Mouse (Mus musculus): Measurements from ENCODE around the gene Mgarp. TPM values are rescaled to one million over a fixed set of nuclear protein-coding genes. Genes with fewer than 3 reads are reported as not detected.

Mgarp gene
- total and polyA plus RNA-seq, 3 experiments = 0.65 to 5.2 TPM; not detected in 1

DNA sequence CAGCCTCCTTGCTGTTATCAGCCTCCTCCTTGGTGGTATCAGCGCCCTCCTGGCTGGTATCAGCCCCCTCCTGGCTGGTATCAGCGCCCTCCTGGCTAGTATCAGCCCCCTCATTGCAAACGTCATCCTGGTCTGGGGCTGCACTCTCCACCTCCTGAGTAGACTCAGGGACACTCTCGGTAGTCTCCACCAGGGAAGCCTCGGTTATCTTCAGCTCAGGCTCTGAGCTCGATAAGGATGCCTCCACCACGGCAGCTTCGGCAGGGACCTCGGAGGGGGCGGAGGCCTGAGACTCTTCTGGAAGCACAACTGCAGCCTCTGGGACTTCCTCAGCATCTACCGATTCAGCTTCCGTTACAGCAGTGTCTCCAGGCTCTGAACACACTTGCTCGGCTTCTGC, 7.6 kb downstream of the Mgarp start:
- H3K9me3 ChIP-seq (replicated peaks; ENCODE audit: insufficient read depth, low read length) = no peaks in the 10 kb centered on the region
- peaks cover 3 to 11% of the 10 kb centered on the region in 2 experiments; a peak in 3 of 4 replicates for H3K4me1 ChIP-seq (ENCODE audit: control insufficient read depth in 1 of 2, insufficient read depth in 2 of 2, low read length in 2 of 2)
- H3K9ac ChIP-seq (ENCODE audit: control insufficient read depth, low read depth, low read length, poor library complexity, severe bottlenecking) = peak overlapping the region; percentile 21; the same call in 1 of the 2 replicates
- peaks cover 0 to 10% of the 10 kb centered on the region in 2 experiments; a peak in 2 of 4 replicates for H3K36me3 ChIP-seq (ENCODE audit: control insufficient read depth in 1 of 2, insufficient read depth in 2 of 2, low read length in 2 of 2)
- no peaks in the 10 kb centered on the region for H3K79me2 ChIP-seq (ENCODE audit: control insufficient read depth, insufficient read depth, low read length, poor library complexity)
- H3K27ac ChIP-seq (ENCODE audit: control insufficient read depth, low read depth, low read length) = no peak overlapping the region
- no peaks in the 10 kb centered on the region for H3K27me3 ChIP-seq (ENCODE audit: control insufficient read depth in 1 of 2, insufficient read depth in 2 of 2, low read length in 2 of 2)
- H3K4me3 ChIP-seq (ENCODE audit: control insufficient read depth in 1 of 2, insufficient read depth in 1 of 2, low read depth in 2 of 2, low read length in 2 of 2) = peak overlapping the region; percentile 39 to 58
- peak; percentile 85 for DNase-seq (ENCODE audit: low read depth, low spot score)
- TF ChIP-seq ZC3H11A (IDR thresholded peaks at IDR 0.05; ENCODE audit: low read depth, low read length) = no peak
- no peak for TF ChIP-seq MAX (IDR thresholded peaks at IDR 0.05; ENCODE audit: low read length)
- no peak for TF ChIP-seq ZNF384 (IDR thresholded peaks at IDR 0.05; ENCODE audit: low read depth, low read length)
- no peak for TF ChIP-seq JUND (IDR thresholded peaks at IDR 0.05; ENCODE audit: low read depth, low read length)
- TF ChIP-seq USF2 (IDR thresholded peaks at IDR 0.05; ENCODE audit: borderline replicate concordance in 1 of 2, insufficient read depth in 1 of 2, low read depth in 1 of 2, low read length in 2 of 2) = no peak
- TF ChIP-seq UBTF (IDR thresholded peaks at IDR 0.05; ENCODE audit: borderline replicate concordance, insufficient read depth, low read depth, low read length) = peak; percentile 81; the same call in 1 of the 2 replicates
- TF ChIP-seq ETS1 (IDR thresholded peaks at IDR 0.05; ENCODE audit: low read depth, low read length) = 0 out of 2 replicates have a peak, but pooled peaks have one; percentile 31
- TF ChIP-seq POLR2AphosphoS5 (IDR thresholded peaks at IDR 0.05; ENCODE audit: borderline replicate concordance, low read depth, low read length) = no peak
- TF ChIP-seq MAFK (IDR thresholded peaks at IDR 0.05; ENCODE audit: borderline replicate concordance, low read depth, low read length) = no peak
- TF ChIP-seq CHD2 (IDR thresholded peaks at IDR 0.05; ENCODE audit: low read length) = no peak
- no peak for TF ChIP-seq ZMIZ1 (IDR thresholded peaks at IDR 0.05; ENCODE audit: low read depth, low read length)
- peak; percentile 59 for TF ChIP-seq TAL1 (IDR thresholded peaks at IDR 0.05; ENCODE audit: low read length)
- TF ChIP-seq NRF1 (IDR thresholded peaks at IDR 0.05; ENCODE audit: insufficient read depth, low read depth, low read length, poor library complexity, severe bottlenecking) = no peak
- TF ChIP-seq POLR2AphosphoS2 (IDR thresholded peaks at IDR 0.05; ENCODE audit: low read length) = no peak
- TF ChIP-seq RCOR1 (IDR thresholded peaks at IDR 0.05; ENCODE audit: low read depth, low read length) = no peak; the same call in none of the 2 replicates
- 0 out of 2 replicates have a peak, but pooled peaks have one; percentile 10 for TF ChIP-seq ELF1 (IDR thresholded peaks at IDR 0.05; ENCODE audit: low read depth, low read length)
- TF ChIP-seq EP300 (IDR thresholded peaks at IDR 0.05; ENCODE audit: low read depth in 1 of 2, low read length in 2 of 2) = peak; percentile 31 to 82; a peak in 2 of 4 replicates
- peak; percentile 80 for TF ChIP-seq TCF12 (IDR thresholded peaks at IDR 0.05; ENCODE audit: low read depth, low read length)
- no peak for TF ChIP-seq HCFC1 (IDR thresholded peaks at IDR 0.05; ENCODE audit: low read depth, low read length)
- TF ChIP-seq CHD1 (IDR thresholded peaks at IDR 0.05; ENCODE audit: low read depth, low read length) = no peak
- TF ChIP-seq SIN3A (IDR thresholded peaks at IDR 0.05; ENCODE audit: low read length) = no peak
- TF ChIP-seq CTCF (IDR thresholded peaks at IDR 0.05 in 2 of 3, conservative IDR thresholded peaks at IDR 0.05 in 1 of 3; ENCODE audit: control insufficient read depth in 1 of 3, insufficient read depth in 1 of 3, low read depth in 2 of 3, low read length in 3 of 3, poor library complexity in 1 of 3, severe bottlenecking in 1 of 3) = no peak
- TF ChIP-seq RAD21 (IDR thresholded peaks at IDR 0.05; ENCODE audit: low read depth, low read length) = no peak
- TF ChIP-seq ZKSCAN1 (IDR thresholded peaks at IDR 0.05; ENCODE audit: low read depth, low read length) = no peak
- TF ChIP-seq MEF2A (IDR thresholded peaks at IDR 0.05; ENCODE audit: extremely low read depth, insufficient replicate concordance, low read depth, low read length, poor library complexity, severe bottlenecking) = no peak
- TF ChIP-seq E2F4 (IDR thresholded peaks at IDR 0.05; ENCODE audit: borderline replicate concordance, low read depth, low read length) = no peak
- no peak for TF ChIP-seq MYC (IDR thresholded peaks at IDR 0.05; ENCODE audit: low read depth, low read length)
- no peak for TF ChIP-seq NELFE (IDR thresholded peaks at IDR 0.05; ENCODE audit: low read depth, low read length)
- no peak for TF ChIP-seq MAZ (IDR thresholded peaks at IDR 0.05; ENCODE audit: low read depth, low read length)
- TF ChIP-seq USF1 (IDR thresholded peaks at IDR 0.05; ENCODE audit: low read depth, low read length) = no peak
- TF ChIP-seq SMC3 (IDR thresholded peaks at IDR 0.05; ENCODE audit: low read depth, low read length) = no peak
- TF ChIP-seq TBP (IDR thresholded peaks at IDR 0.05; ENCODE audit: low read depth, low read length) = peak; percentile 91
- no peak for TF ChIP-seq KAT2A (conservative IDR thresholded peaks at IDR 0.05; ENCODE audit: low read depth, low read length)
- no peak for TF ChIP-seq GABPA (IDR thresholded peaks at IDR 0.05; ENCODE audit: low read depth, low read length)
- TF ChIP-seq BHLHE40 (IDR thresholded peaks at IDR 0.05; ENCODE audit: borderline replicate concordance, low read depth, low read length) = no peak
- no peak for TF ChIP-seq MXI1 (IDR thresholded peaks at IDR 0.05; ENCODE audit: low read depth, low read length)
- TF ChIP-seq MYB (IDR thresholded peaks at IDR 0.05; ENCODE audit: low read depth, low read length) = no peak
- TF ChIP-seq GATA1 (IDR thresholded peaks at IDR 0.05; ENCODE audit: low read depth, low read length) = peak; percentile 84

All from MEL (cell line).